ENCODE assay signal across 8 mouse cellular contexts in the genomic region with DNA sequence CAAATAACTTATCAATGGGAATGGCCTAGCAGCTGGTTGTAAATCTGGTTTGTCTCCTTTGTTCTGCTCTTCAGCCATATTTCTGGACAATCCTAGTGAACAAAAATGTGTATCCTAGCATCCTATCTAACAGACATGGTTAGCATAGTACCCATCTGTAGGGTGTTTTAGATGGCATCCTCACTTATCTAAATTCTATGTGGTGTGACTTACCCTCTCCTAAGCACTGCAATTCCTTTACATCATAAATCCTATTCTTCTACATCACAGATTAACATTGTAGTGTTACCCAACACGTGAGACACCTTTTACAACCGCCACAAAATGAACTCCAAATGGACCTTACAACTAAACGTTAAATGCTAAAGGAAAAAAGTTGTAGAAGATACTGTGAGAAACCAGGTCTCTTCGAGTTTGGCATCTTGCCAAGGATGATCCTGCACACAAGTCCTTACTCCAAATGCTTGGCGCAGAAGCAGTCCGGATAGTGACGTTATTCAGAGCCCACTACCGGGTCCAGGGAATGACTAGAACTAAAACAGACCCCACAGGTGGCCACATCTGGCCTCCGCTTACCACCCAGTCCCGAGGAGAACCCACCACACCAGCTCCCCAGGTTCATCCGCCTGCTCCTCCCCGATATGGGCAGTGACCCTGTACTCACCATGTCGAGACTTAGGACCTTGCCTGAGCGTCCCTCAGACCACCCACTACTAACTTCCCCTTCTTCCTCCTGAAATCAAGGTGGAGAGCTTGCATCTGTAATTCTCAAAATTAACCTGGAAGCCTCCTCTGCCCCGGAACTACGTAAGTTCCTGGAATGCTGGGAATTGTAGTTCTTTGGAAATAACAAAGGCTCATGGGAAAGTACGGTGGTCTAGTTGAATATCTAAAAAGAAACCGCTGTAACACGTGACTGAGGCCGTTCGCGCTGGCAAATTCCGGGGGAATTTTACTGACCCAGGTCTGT. TPM values are rescaled to one million over a fixed set of nuclear protein-coding genes. Genes with fewer than 3 reads are reported as not detected.
A peak's percentile ranks its signal among the peaks of the same experiment; 100 is the strongest.
DNase-seq lines count a peak whose midpoint lies in the region; ATAC-seq lines count a peak whose summit lies in the region.

A gene (minus strand): TSS at position 753 of the 970 bp plus-strand sequence.

- H3K4me1 ChIP-seq in embryonic facial prominence, embryonic 10.5 days: peaks cover 11% of the 10 kb centered on the region
- H3K4me1 ChIP-seq in intestine, embryonic 16.5 days (ENCODE audit: control insufficient read depth, insufficient read depth, low read length): peaks cover 4% of the 10 kb centered on the region; the same call in 1 of the 2 replicates

- peaks cover 9% of the 10 kb centered on the region; the same call in 1 of the 2 replicates for H3K9me3 ChIP-seq in embryonic facial prominence, embryonic 10.5 days
- H3K9me3 ChIP-seq in intestine, embryonic 16.5 days (ENCODE audit: control insufficient read depth, low read length): peaks cover 7% of the 10 kb centered on the region; the same call in 1 of the 2 replicates

- H3K4me3 ChIP-seq in embryonic facial prominence, embryonic 10.5 days: peak within 1 kb of the TSS; percentile 83
- peak within 1 kb of the TSS; percentile 87 for H3K4me3 ChIP-seq in intestine, embryonic 16.5 days (ENCODE audit: low read length)

- peak; percentile 47 for DNase-seq in urinary bladder, postnatal 14 days (ENCODE audit: low spot score)
- no peak for DNase-seq in urinary bladder, postnatal 10 days (ENCODE audit: low spot score)
- peak; percentile 70 for DNase-seq in embryonic facial prominence, embryonic 10.5 days (ENCODE audit: low spot score)
- DNase-seq in gonadal fat pad, adult 2 months (ENCODE audit: low read depth): peak; percentile 67
- DNase-seq in left cerebral cortex, postnatal 25 days (ENCODE audit: low spot score in 2 of 2): peak; percentile 84 to 95
- peak; percentile 88 for DNase-seq in mesoderm, embryonic 11.5 days (ENCODE audit: low read depth, low spot score)
- peak; percentile 71 to 83 for DNase-seq in right cerebral cortex, postnatal 36 days (ENCODE audit: low spot score in 2 of 2)

- H3K27ac ChIP-seq in embryonic facial prominence, embryonic 10.5 days (replicated peaks): peak within 1 kb of the TSS; percentile 85
- H3K27ac ChIP-seq in intestine, embryonic 16.5 days (ENCODE audit: low read length): peak within 1 kb of the TSS; percentile 37; the same call in 1 of the 2 replicates

- peak within 1 kb of the TSS; percentile 58 for H3K4me2 ChIP-seq in intestine, embryonic 16.5 days (ENCODE audit: low read depth, low read length)

- peak within 1 kb of the TSS; percentile 82 for H3K9ac ChIP-seq in intestine, embryonic 16.5 days (ENCODE audit: low read depth, low read length)

- intact Hi-C loops in left cerebral cortex, postnatal 25 days (cut with DNase I): no loop called here

- peaks cover 32% of the 10 kb centered on the region for H3K36me3 ChIP-seq in embryonic facial prominence, embryonic 10.5 days (replicated peaks)
- H3K36me3 ChIP-seq in intestine, embryonic 16.5 days (ENCODE audit: control insufficient read depth, insufficient read depth, low read length): peaks cover 5% of the 10 kb centered on the region; the same call in 1 of the 2 replicates

- WGBS in embryonic facial prominence, embryonic 10.5 days: 4% methylated on average over 23 of the region's 23 CpGs
- 2% methylated on average over 23 of the region's 23 CpGs for WGBS in intestine, embryonic 16.5 days

- ATAC-seq in intestine, embryonic 16.5 days: peak; percentile 91

- no peaks in the 10 kb centered on the region for H3K27me3 ChIP-seq in embryonic facial prominence, embryonic 10.5 days (replicated peaks; ENCODE audit: low read depth, poor library complexity, severe bottlenecking)
- no peaks in the 10 kb centered on the region for H3K27me3 ChIP-seq in intestine, embryonic 16.5 days (replicated peaks; ENCODE audit: control insufficient read depth, insufficient read depth, low read length)

RNA-seq across cellular contexts. Expression of the gene that starts here (rescaled TPM):
- polyA plus RNA-seq in embryonic facial prominence, embryonic 10.5 days (2016; fragmentation: Nextera tagmentation; extraction: Ambion mirVana): 4.2 and 5.8 TPM in 2 replicates
- polyA plus RNA-seq in gonadal fat pad, adult 2 months (2012; rRNA removed): 1.7 and 1.8 TPM in 2 replicates
- 3.5 and 4.3 TPM in 2 replicates for polyA plus RNA-seq in intestine, embryonic 16.5 days (2015; fragmentation: Nextera tagmentation; extraction: Ambion mirVana)
- total RNA-seq in left cerebral cortex, postnatal 25 days (2021): 10 to 100 TPM; 20.5 to 24.0 TPM
